Mouse (Mus musculus): ENCODE results near the gene Nup88. TPM values are rescaled to one million over a fixed set of nuclear protein-coding genes. Genes with fewer than 3 reads are reported as not detected.

Gene Nup88
- polyA plus RNA-seq, 1 experiment from 2014 or later: 146 TPM

Other genes with a start within 250 kb of the Nup88 start
- 4.7 and 5.7 TPM in 2 replicates for gene Zfp3, start 205.8 kb downstream of the Nup88 start, polyA plus RNA-seq (2016; fragmentation: Nextera tagmentation; extraction: Ambion mirVana)
- not detected in 2 replicates for gene Scimp, start 157.4 kb downstream of the Nup88 start, polyA plus RNA-seq (2016; fragmentation: Nextera tagmentation; extraction: Ambion mirVana)
- 36.5 and 39.6 TPM in 2 replicates for gene Rabep1, start 125.2 kb downstream of the Nup88 start, polyA plus RNA-seq (2016; fragmentation: Nextera tagmentation; extraction: Ambion mirVana)
- 77.0 and 82.4 TPM in 2 replicates for gene Rpain, start 240 bp upstream of the Nup88 start, polyA plus RNA-seq (2016; fragmentation: Nextera tagmentation; extraction: Ambion mirVana)
- gene C1qbp, start 13.1 kb upstream of the Nup88 start, polyA plus RNA-seq (2016; fragmentation: Nextera tagmentation; extraction: Ambion mirVana): 346 and 351 TPM in 2 replicates
- 30.4 and 32.4 TPM in 2 replicates for gene Dhx33, start 34.5 kb upstream of the Nup88 start, polyA plus RNA-seq (2016; fragmentation: Nextera tagmentation; extraction: Ambion mirVana)
- 64.5 and 67.5 TPM in 2 replicates for gene Mis12, start 49.6 kb upstream of the Nup88 start, polyA plus RNA-seq (2016; fragmentation: Nextera tagmentation; extraction: Ambion mirVana)
- 33.1 and 33.5 TPM in 2 replicates for gene Derl2, start 49.9 kb upstream of the Nup88 start, polyA plus RNA-seq (2016; fragmentation: Nextera tagmentation; extraction: Ambion mirVana)
- gene 6330403K07Rik, start 63.5 kb upstream of the Nup88 start, polyA plus RNA-seq (2016; fragmentation: Nextera tagmentation; extraction: Ambion mirVana): 118 and 150 TPM in 2 replicates
- gene Nlrp1a, start 174.7 kb upstream of the Nup88 start, polyA plus RNA-seq (2016; fragmentation: Nextera tagmentation; extraction: Ambion mirVana): 0.06 TPM in 2 replicates

Measured in embryonic facial prominence, embryonic 10.5 days (tissue).